Mouse (Mus musculus) kidney, postnatal 0 days (tissue): ENCODE measurements around the gene Kcmf1. TPM values are rescaled to one million over a fixed set of nuclear protein-coding genes. Genes with fewer than 3 reads are reported as not detected.
A peak's percentile ranks its signal among the peaks of the same experiment; 100 is the strongest.

Experiments
- ATAC-seq: fragments of 200-750 bp; cut with Nextera tagmentation; replicated peaks from 2 replicates; pipeline ENCODE4 v1.8.0; 2017; ENCODE audit warnings: low read depth, moderate number of reproducible peaks, moderate TSS enrichment, moderate library complexity; ENCODE audit not compliant: low FRiP score
- DNase-seq: peaks from one replicate; pipeline ENCODE4 v3.0.0-alpha.2; 2016; ENCODE audit warnings: low spot score
- H3K27ac ChIP-seq: fragments of 300-500 bp; sonication (generic); 2 replicates; pipeline ENCODE4 v1.5.1; 2014; ENCODE audit warnings: mild to moderate bottlenecking
- H3K27me3 ChIP-seq: fragments of 300-500 bp; sonication (generic); 2 replicates; pipeline ENCODE4 v1.6.1; 2014; ENCODE audit warnings: low read length, mixed read lengths; ENCODE audit not compliant: insufficient read depth
- H3K36me3 ChIP-seq: fragments of 300-500 bp; sonication (generic); 2 replicates; pipeline ENCODE4 v1.6.1; 2014; ENCODE audit warnings: low read length, mixed read lengths; ENCODE audit not compliant: insufficient read depth
- H3K4me1 ChIP-seq: fragments of 300-500 bp; sonication (generic); replicated peaks from 2 replicates; pipeline ENCODE4 v1.6.1; 2014; ENCODE audit warnings: antibody characterized with exemption, low read length, mixed read lengths; ENCODE audit not compliant: insufficient read depth
- H3K4me2 ChIP-seq: fragments of 300-500 bp; sonication (generic); 2 replicates; pipeline ENCODE4 v1.6.1; 2014; ENCODE audit warnings: mild to moderate bottlenecking, low read length, moderate library complexity, mixed read lengths
- H3K4me3 ChIP-seq: fragments of 300-500 bp; sonication (generic); replicated peaks from 2 replicates; pipeline ENCODE4 v1.5.1; 2014; ENCODE audit warnings: low read depth, low read length
- H3K9ac ChIP-seq: fragments of 300-500 bp; sonication (generic); 2 replicates; pipeline ENCODE4 v1.6.1; 2014; ENCODE audit warnings: low read depth, low read length
- H3K9me3 ChIP-seq: fragments of 300-500 bp; sonication (generic); replicated peaks from 2 replicates; pipeline ENCODE4 v1.6.1; 2016; ENCODE audit warnings: low read length, inconsistent platforms, mixed read lengths
- CTCF ChIP-seq: IDR thresholded peaks from 2 replicates; pipeline ENCODE4 v1.5.1; 2016; ENCODE audit warnings: antibody characterized with exemption, low read depth, mild to moderate bottlenecking, moderate library complexity
- WGBS: fragments of 180-500 bp; shearing (Covaris S2); extraction: QIAGEN DNeasy Blood & Tissue Kit; methylation state at CpG from one replicate; pipeline ENCODE4 v1.1.7; 2014; 5-methylcytosine and 5-hydroxymethylcytosine counted together
- polyA plus RNA-seq: library from polyadenylated mRNA; unstranded; fragments of >200 nt; fragmentation: Nextera tagmentation; extraction: Ambion mirVana; gene quantifications from 2 replicates; pipeline ENCODE4 v1.2.1, GENCODE M21; 2015

Kcmf1 gene
- polyA plus RNA-seq, 1 experiment from 2014 or later = 57.7 TPM

DNA sequence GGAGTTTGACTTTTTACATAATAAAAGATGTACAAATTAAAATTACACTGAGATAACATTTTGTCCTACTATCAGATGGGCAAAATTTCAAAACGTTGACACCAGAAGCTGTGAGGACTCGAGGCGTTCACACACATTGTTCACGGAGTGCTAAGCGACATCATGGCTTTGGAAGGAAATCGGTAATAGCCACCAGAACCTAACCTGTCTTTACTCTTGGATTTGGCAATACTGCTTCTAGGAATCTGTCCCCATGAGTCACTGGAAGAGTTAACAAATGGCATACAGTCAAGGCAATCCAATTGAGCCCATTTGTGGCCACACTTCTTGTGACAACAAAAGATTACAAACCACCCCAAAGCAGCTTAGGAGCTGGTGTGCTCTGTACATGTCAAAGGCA is 96.1 kb downstream of the Kcmf1 start:
- no peak overlapping the region for H3K27ac ChIP-seq
- no peak overlapping the region for H3K4me3 ChIP-seq
- no peaks in the 10 kb centered on the region for H3K36me3 ChIP-seq
- DNase-seq (no peak), ATAC-seq (no peak)
- no peak overlapping the region for H3K4me2 ChIP-seq
- 67% methylated on average over 6 of the region's 6 CpGs for WGBS
- H3K27me3 ChIP-seq = no peaks in the 10 kb centered on the region
- no peak for TF ChIP-seq CTCF
- H3K4me1 ChIP-seq = no peaks in the 10 kb centered on the region
- H3K9ac ChIP-seq = no peak overlapping the region
- H3K9me3 ChIP-seq = no peaks in the 10 kb centered on the region

DNA sequence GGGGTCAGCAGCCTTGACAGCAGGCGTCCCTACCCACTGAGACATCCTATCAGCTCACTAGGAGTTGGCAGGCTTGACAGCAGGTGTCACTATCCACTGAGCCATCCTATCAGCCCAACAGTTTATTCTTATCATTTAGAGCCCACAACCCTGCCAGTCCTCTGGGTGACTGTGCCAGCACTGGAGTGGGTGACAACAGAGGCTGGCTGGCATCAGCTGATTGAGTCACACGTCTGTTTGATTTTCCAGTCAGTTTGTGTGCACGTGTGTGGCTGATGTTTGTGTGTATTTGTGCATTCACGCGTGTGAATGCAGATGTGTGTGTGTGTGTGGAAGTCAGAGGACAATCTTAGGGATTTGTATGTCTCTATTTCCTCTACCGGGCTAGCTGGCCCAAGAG is 97.7 kb downstream of the Kcmf1 start:
- Histone ChIP-seq H3K9me3 (no peaks in the 10 kb centered on the region), H3K27ac (no peak overlapping the region), H3K4me1 (no peaks in the 10 kb centered on the region), H3K27me3 (no peaks in the 10 kb centered on the region), H3K4me3 (no peak overlapping the region), H3K9ac (no peak overlapping the region), H3K4me2 (no peak overlapping the region), H3K36me3 (no peaks in the 10 kb centered on the region)
- 91% methylated on average over 6 of the region's 6 CpGs for WGBS
- ATAC-seq (no peak), DNase-seq (no peak)
- no peak for TF ChIP-seq CTCF

DNA sequence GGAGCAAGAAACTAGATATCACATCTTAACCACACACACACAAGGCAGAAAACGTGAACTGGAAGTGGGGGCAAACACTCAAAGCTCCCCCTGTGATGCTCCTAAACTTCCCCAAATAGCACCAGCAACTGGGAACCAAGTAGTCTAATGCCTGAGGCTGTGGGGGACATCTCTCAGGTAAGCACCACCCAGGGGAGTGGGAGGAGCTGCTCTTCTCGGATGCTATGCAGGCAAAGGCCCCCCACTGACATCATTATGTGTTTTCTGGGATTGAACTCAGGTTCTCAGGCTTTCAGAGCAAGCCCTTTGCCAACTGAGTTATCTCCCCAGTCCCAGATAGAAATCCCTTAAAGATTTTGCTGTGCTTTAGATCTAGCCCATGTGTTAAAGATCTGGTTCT is 99.1 kb downstream of the Kcmf1 start:
- TF ChIP-seq CTCF = no peak
- ATAC-seq = no peak
- no peak overlapping the region for H3K27ac ChIP-seq

DNA sequence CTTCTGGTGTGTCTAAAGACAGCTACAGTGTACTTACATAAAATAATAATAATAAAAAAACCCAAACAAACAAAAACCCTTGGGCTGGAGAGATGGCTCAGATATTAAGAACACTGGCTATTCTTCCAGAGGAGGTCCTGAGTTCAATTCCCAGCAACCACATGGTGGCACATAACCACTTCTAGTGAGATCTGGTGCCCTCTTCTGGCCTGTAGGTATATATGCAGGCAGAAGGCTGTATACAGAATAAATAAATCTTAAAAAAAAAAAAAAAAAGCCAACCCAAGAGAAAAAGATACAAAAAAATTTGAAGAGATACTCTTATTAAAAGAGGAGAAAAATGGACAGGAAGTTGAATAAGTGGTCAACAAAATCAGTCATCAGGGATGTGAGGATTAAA is 102.0 kb downstream of the Kcmf1 start:
- no peaks in the 10 kb centered on the region for H3K9me3 ChIP-seq
- TF ChIP-seq CTCF = peak; percentile 24; the same call in 1 of the 2 replicates
- no peak for ATAC-seq

More for the DNA sequence above, 99.1 kb downstream of the Kcmf1 start:
- 51% methylated on average over 2 of the region's 2 CpGs for WGBS
- H3K4me1 ChIP-seq = no peaks in the 10 kb centered on the region
- H3K9ac ChIP-seq = no peak overlapping the region
- H3K9me3 ChIP-seq = no peaks in the 10 kb centered on the region
- no peak for DNase-seq
- no peak overlapping the region for H3K4me3 ChIP-seq
- H3K36me3 ChIP-seq = no peaks in the 10 kb centered on the region
- H3K4me2 ChIP-seq = no peak overlapping the region
- H3K27me3 ChIP-seq = no peaks in the 10 kb centered on the region

DNA sequence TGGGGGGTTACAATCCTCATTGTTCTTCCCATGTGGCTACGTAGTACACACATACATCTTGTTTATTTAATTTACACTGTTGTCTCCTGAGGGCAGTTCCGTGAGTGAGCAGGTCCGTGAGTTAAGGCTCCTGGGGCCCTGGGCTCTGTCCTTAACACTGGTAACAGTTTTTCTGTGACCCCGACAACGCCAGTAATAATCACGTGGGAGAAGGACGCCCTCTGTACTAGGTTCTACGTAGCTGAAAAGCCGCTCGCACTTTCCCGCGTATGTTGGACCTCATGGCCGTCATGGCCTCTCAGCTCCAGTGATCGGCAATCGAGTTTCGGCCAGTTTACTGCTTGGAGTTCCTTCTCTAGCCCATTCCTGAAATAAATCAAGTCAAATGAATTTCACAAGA is 104.3 kb downstream of the Kcmf1 start:
- H3K4me3 ChIP-seq = no peak overlapping the region
- no peak overlapping the region for H3K9ac ChIP-seq
- H3K27me3 ChIP-seq = no peaks in the 10 kb centered on the region
- no peak for ATAC-seq
- H3K9me3 ChIP-seq = no peaks in the 10 kb centered on the region
- no peak for DNase-seq
- H3K4me2 ChIP-seq = no peak overlapping the region
- H3K36me3 ChIP-seq = no peaks in the 10 kb centered on the region
- TF ChIP-seq CTCF = no peak
- H3K27ac ChIP-seq = no peak overlapping the region
- WGBS = 38% methylated on average over 16 of the region's 16 CpGs
- no peaks in the 10 kb centered on the region for H3K4me1 ChIP-seq

More for the DNA sequence above, 102.0 kb downstream of the Kcmf1 start:
- DNase-seq = no peak
- Histone ChIP-seq H3K4me1 (no peaks in the 10 kb centered on the region), H3K27ac (no peak overlapping the region), H3K9ac (no peak overlapping the region), H3K27me3 (no peaks in the 10 kb centered on the region), H3K36me3 (no peaks in the 10 kb centered on the region), H3K4me3 (no peak overlapping the region), H3K4me2 (no peak overlapping the region)

DNA sequence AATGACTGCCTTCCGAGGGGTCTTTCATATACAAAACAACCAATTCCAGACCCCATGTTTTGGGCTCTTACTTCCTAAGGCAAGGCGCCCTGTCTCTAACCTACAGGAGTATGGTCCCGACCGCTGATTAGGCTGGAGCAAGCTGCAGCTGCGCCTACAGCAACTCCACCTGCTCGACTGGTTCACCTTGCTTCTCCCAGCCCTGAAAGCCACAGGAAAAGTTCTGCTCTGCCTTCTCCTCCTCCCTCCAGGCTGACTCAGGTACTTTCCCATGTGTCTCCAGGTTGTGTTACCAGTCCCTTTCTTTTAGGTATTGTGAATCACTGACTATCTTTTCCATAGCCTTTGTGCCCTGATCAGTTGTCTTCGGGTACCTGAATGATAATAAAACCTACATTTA is 104.9 kb downstream of the Kcmf1 start:
- Histone ChIP-seq H3K27ac (no peak overlapping the region), H3K9me3 (no peaks in the 10 kb centered on the region), H3K4me1 (no peaks in the 10 kb centered on the region), H3K27me3 (no peaks in the 10 kb centered on the region), H3K4me2 (no peak overlapping the region), H3K36me3 (no peaks in the 10 kb centered on the region), H3K4me3 (no peak overlapping the region), H3K9ac (no peak overlapping the region)
- no peak for TF ChIP-seq CTCF
- DNase-seq = no peak
- 54% methylated on average over 7 of the region's 7 CpGs for WGBS
- ATAC-seq = no peak

DNA sequence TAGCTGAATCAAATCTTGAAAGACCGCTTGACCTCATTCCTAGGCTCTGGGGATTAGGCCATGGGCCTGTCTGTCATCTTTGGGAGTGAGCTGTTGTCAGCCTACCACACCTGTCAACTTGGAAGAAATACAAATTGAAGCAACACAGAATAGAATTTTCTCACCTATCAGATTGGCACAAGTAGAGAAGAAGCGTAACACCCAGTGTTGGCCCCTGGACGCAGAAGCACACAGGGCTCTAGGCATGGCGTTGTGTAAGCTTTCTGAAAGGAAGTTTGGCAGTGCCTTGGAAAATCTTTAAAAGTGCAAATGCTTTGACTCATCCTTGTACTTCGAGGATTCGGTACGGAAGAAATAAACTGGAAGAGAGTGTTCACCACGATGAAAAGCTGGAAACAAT is 107.1 kb downstream of the Kcmf1 start:
- ATAC-seq = no peak
- 94% methylated on average over 8 of the region's 8 CpGs for WGBS
- Histone ChIP-seq H3K4me3 (no peak overlapping the region), H3K9ac (no peak overlapping the region), H3K4me1 (no peaks in the 10 kb centered on the region), H3K27ac (no peak overlapping the region), H3K36me3 (no peaks in the 10 kb centered on the region), H3K9me3 (no peaks in the 10 kb centered on the region), H3K27me3 (no peaks in the 10 kb centered on the region), H3K4me2 (no peak overlapping the region)
- no peak for DNase-seq
- TF ChIP-seq CTCF = no peak

Other genes with a start within 250 kb of the Kcmf1 start
- 23.8 and 25.0 TPM in 2 replicates for gene Tcf7l1, start 110.7 kb downstream of the Kcmf1 start, polyA plus RNA-seq
- 2,182 and 2,224 TPM in 2 replicates for gene Tmsb10, start 58.8 kb upstream of the Kcmf1 start, polyA plus RNA-seq